Mouse (Mus musculus) embryonic facial prominence, embryonic 11.5 days (tissue): Measurements from ENCODE around the gene Snrpd2. TPM values are rescaled to one million over a fixed set of nuclear protein-coding genes. Genes with fewer than 3 reads are reported as not detected.

Experiments used
- ATAC-seq: fragments of 200-750 bp; cut with Nextera tagmentation; replicated peaks from 2 replicates; pipeline ENCODE4 v1.8.0; 2017; ENCODE audit warnings: low read depth; ENCODE audit not compliant: insufficient number of reproducible peaks, low FRiP score, low TSS enrichment
- DNase-seq: peaks from one replicate; pipeline ENCODE4 v3.0.0-alpha.2; 2015; ENCODE audit warnings: low spot score
- H3K27ac ChIP-seq: fragments of 300-500 bp; sonication (generic); replicated peaks from 2 replicates; pipeline ENCODE4 v1.5.1; 2014; ENCODE audit warnings: mild to moderate bottlenecking, low read depth, low read length, control low read depth
- H3K27me3 ChIP-seq: fragments of 300-500 bp; sonication (generic); 2 replicates; pipeline ENCODE4 v1.6.1; 2014; ENCODE audit warnings: mild to moderate bottlenecking, low read length, moderate library complexity, mixed read lengths; ENCODE audit not compliant: control insufficient read depth, insufficient read depth
- H3K36me3 ChIP-seq: fragments of 300-500 bp; sonication (generic); replicated peaks from 2 replicates; pipeline ENCODE4 v1.6.1; 2014; ENCODE audit warnings: low read depth, mild to moderate bottlenecking, low read length, moderate library complexity, mixed read lengths; ENCODE audit not compliant: control insufficient read depth, insufficient read depth
- H3K4me1 ChIP-seq: fragments of 300-500 bp; sonication (generic); 2 replicates; pipeline ENCODE4 v1.6.1; 2014; ENCODE audit warnings: low read length, mixed read lengths; ENCODE audit not compliant: control insufficient read depth, insufficient read depth
- H3K4me2 ChIP-seq: fragments of 300-500 bp; sonication (generic); 2 replicates; pipeline ENCODE4 v1.6.1; 2014; ENCODE audit warnings: low read depth, mild to moderate bottlenecking, control low read depth, low read length, moderate library complexity
- H3K4me3 ChIP-seq: fragments of 300-500 bp; sonication (generic); 2 replicates; pipeline ENCODE4 v1.5.1; 2014; ENCODE audit warnings: low read depth, low read length, control low read depth
- H3K9ac ChIP-seq: fragments of 300-500 bp; sonication (generic); replicated peaks from 2 replicates; pipeline ENCODE4 v1.6.1; 2014; ENCODE audit warnings: mild to moderate bottlenecking, control low read depth, low read length
- H3K9me3 ChIP-seq: fragments of 300-500 bp; sonication (generic); replicated peaks from 2 replicates; pipeline ENCODE4 v1.6.1; 2016; ENCODE audit warnings: mild to moderate bottlenecking, low read length, inconsistent platforms, mixed read lengths; ENCODE audit not compliant: control insufficient read depth
- WGBS: fragments of 180-500 bp; shearing (Covaris S2); extraction: QIAGEN DNeasy Blood & Tissue Kit; methylation state at CpG from one replicate; pipeline ENCODE4 v1.1.7; 2014; 5-methylcytosine and 5-hydroxymethylcytosine counted together
- polyA plus RNA-seq: library from polyadenylated mRNA; unstranded; fragments of >200 nt; fragmentation: Nextera tagmentation; extraction: Ambion mirVana; gene quantifications from 2 replicates; pipeline ENCODE4 v1.2.1, GENCODE M21; 2014

Gene Snrpd2
- polyA plus RNA-seq, 1 experiment from 2014 or later: 157 TPM

DNA sequence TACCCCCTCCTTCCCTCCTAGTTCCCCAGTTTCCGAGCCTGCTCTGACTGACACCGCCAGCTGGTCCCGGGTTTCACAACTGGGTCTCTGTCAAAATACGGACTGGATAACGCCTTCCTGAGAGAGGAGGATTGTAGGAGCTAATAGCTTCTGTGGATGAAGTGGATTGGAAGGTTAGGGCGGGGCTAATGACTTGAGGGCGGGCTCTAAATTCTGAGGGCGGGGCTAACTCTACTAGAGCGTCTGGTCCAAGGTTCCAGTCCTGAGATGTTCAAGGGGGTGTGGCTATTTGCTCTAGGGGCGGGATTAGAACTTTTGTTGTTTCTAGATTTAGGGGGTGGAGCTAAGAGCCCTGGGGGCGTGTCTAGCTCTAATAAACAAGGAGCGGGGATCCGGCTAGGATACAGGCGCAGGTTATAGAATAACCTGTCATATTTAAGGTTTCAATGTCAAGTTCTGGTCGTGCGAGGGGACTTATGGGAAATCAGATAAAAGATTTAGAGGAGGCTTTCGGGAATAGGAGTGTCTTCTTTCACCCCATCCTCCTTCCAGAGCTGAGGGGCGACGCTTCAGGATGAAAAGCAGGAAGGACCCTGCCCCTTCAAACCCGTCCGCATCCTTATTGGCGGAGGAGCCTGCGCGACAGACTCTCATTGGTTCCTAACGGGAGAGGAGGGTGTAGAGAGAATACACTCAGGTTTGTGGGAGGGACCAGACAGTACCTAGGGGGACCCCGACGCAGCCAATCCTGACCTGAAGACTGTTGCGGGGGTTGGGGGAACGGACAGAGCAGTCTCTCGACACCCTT, 26.4 kb downstream of the Snrpd2 start, which contains the start of gene Eml2:
Eml2 (plus strand) TSS at position 714 of the 808 bp plus-strand sequence.
- peak; percentile 56 for DNase-seq
- under 1% methylated on average over 30 of the region's 30 CpGs for WGBS
- Histone ChIP-seq H3K27me3 (peaks cover 47% of the 10 kb centered on the region), H3K9me3 (no peaks in the 10 kb centered on the region), H3K9ac (peak within 1 kb of the TSS; percentile 39), H3K4me3 (peak within 1 kb of the TSS; percentile 33), H3K4me1 (peaks cover 3% of the 10 kb centered on the region; the same call in 1 of the 2 replicates), H3K27ac (no peak within 1 kb of the TSS), H3K36me3 (no peaks in the 10 kb centered on the region), H3K4me2 (peak within 1 kb of the TSS; percentile 58)
- ATAC-seq: peak; percentile 79

DNA sequence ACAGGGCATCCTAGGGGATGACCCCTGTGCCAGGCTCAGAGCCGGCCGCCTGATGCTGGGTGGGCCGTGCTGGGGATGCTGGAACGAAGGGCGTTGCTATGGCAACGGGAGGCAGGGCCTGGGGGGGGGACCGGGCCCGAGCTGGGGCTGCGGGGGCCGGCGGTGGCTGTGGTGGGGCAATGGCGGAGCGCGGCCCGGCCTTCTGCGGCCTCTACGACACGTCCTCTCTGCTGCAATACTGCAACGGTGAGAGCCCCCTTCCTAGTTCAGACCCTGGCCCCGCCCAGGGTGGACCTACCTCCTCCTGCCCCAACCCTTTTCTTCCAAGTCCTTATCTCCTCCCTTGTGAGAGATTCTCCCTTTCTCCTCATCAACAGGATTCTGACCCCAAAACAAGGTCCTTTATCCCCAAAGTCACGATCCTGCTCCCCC, 27.0 kb downstream of the Snrpd2 start:
- Histone ChIP-seq H3K36me3 (no peaks in the 10 kb centered on the region), H3K4me1 (peaks cover 3% of the 10 kb centered on the region; the same call in 1 of the 2 replicates), H3K27ac (no peak overlapping the region)

DNA sequence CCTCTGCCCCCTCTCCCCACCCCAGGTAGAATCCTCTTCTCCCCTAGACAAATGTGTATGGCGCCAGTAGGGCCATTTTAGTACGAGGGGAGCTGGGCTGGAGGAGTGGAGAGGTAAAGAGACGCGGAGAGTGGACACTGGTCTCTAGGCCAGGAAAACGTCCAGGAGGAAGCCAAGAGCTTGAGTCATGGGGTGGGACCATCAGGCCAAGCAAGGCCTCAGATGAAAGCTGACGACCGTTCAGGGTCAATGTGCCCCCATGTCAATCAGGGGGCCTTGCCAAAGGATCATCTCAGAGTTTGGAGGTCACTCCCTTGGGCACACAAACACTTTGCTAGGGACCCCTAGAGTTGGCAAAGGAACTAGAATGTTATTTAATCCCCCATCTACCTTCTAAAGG, 27.7 kb downstream of the Snrpd2 start:
- H3K27ac ChIP-seq: no peak overlapping the region
- H3K36me3 ChIP-seq: no peaks in the 10 kb centered on the region
- no peak for DNase-seq
- H3K9ac ChIP-seq: no peak overlapping the region
- 75% methylated on average over 7 of the region's 7 CpGs for WGBS
- peaks cover 47% of the 10 kb centered on the region for H3K27me3 ChIP-seq
- no peak for ATAC-seq
- peaks cover 3% of the 10 kb centered on the region; the same call in 1 of the 2 replicates for H3K4me1 ChIP-seq
- H3K9me3 ChIP-seq: no peaks in the 10 kb centered on the region
- H3K4me2 ChIP-seq: no peak overlapping the region
- H3K4me3 ChIP-seq: no peak overlapping the region

More for the DNA sequence above, 27.0 kb downstream of the Snrpd2 start:
- H3K9ac ChIP-seq: peak overlapping the region; percentile 39
- H3K27me3 ChIP-seq: peaks cover 47% of the 10 kb centered on the region
- H3K4me3 ChIP-seq: peak overlapping the region; percentile 33
- DNase-seq (no peak), ATAC-seq (peak; percentile 11; the same call in 1 of the 2 replicates)
- H3K4me2 ChIP-seq: peak overlapping the region; percentile 58
- WGBS: 2% methylated on average over 20 of the region's 21 CpGs
- H3K9me3 ChIP-seq: no peaks in the 10 kb centered on the region

DNA sequence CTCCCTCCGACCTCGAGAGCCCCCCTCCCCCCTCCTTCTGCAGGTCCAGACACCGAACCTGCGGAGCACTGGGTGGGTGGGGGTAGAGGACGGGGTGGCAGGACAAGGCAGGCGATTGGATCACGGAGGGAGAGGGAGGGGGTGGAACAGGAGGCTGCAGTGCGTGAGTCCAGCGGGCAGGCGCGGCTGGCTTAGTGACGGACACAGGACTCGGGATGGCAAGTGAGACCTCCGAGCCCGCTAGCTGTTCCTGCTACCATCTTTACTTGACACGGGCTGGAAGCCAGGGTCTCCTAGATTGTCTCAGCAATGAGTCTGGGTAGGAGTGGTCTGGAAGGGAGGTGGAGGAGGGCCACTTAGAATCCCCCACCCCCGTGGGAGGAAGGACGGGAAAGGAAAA, 28.5 kb downstream of the Snrpd2 start:
- no peaks in the 10 kb centered on the region for H3K9me3 ChIP-seq
- H3K9ac ChIP-seq: no peak overlapping the region
- 0 out of 2 replicates have a peak overlapping the region, but pooled peaks have one; percentile 0 for H3K4me2 ChIP-seq
- ATAC-seq: no peak
- no peak for DNase-seq
- H3K27me3 ChIP-seq: peaks cover 47% of the 10 kb centered on the region
- 6% methylated on average over 18 of the region's 18 CpGs for WGBS
- H3K4me1 ChIP-seq: peaks cover 3% of the 10 kb centered on the region; the same call in 1 of the 2 replicates
- H3K27ac ChIP-seq: no peak overlapping the region
- H3K36me3 ChIP-seq: no peaks in the 10 kb centered on the region
- H3K4me3 ChIP-seq: no peak overlapping the region

DNA sequence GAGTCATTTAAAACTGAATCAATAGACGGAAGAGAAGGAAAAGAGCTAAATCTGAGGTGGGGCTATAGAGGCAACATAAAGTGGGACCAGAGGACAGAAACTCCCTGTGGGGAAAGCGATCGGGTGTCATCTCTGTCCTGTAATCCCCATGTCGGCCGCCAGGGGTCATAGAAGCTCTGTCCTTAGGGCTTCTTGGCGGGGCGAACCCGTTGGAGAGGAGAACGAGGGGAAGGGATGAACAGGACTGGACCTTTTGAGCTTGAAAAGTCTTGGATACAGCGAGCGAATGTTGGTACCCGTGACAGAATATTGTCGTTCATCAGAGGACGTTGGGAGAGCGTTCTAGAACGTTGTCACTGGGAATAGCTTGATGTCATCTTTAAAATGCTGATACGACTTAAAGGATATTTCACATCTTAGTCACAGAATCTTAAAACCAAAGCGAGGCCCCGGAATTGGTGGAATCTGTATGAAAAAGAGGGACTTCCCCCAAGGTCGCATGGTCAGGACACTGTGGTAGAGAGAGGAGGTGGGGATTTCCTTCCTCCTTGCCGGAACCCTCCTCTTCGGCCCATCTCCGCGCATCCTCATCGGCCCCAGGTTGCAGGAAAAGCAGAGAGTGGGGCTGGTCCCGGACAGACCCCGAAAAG, 29.0 kb downstream of the Snrpd2 start:
- no peaks in the 10 kb centered on the region for H3K9me3 ChIP-seq
- no peaks in the 10 kb centered on the region for H3K36me3 ChIP-seq
- DNase-seq (peak; percentile 79), ATAC-seq (no peak)
- H3K27me3 ChIP-seq: peaks cover 47% of the 10 kb centered on the region
- 0 out of 2 replicates have a peak overlapping the region, but pooled peaks have one; percentile 5 for H3K9ac ChIP-seq
- 5% methylated on average over 27 of the region's 27 CpGs for WGBS
- H3K4me3 ChIP-seq: no peak overlapping the region; the same call in 1 of the 2 replicates
- peak overlapping the region; percentile 39; the same call in 1 of the 2 replicates for H3K4me2 ChIP-seq
- H3K4me1 ChIP-seq: peaks cover 3% of the 10 kb centered on the region; the same call in 1 of the 2 replicates
- H3K27ac ChIP-seq: no peak overlapping the region

DNA sequence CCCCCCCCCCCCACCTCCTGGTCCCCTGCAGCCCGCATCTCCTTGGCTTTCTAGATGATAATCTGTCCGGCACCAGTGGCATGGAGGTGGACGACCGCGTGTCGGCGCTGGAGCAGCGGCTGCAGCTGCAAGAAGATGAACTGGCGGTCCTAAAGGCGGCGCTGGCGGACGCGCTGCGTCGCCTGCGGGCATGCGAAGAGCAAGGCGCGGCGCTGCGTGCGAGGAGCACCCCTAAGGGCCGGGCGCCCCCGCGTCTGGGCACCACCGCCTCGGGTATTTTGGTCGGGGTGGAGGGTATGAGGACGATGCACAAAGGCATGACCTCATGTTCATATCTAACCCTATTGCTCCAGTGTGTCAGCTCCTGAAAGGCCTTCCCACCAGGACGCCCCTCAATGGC, 29.7 kb downstream of the Snrpd2 start:
- no peaks in the 10 kb centered on the region for H3K9me3 ChIP-seq

DNA sequence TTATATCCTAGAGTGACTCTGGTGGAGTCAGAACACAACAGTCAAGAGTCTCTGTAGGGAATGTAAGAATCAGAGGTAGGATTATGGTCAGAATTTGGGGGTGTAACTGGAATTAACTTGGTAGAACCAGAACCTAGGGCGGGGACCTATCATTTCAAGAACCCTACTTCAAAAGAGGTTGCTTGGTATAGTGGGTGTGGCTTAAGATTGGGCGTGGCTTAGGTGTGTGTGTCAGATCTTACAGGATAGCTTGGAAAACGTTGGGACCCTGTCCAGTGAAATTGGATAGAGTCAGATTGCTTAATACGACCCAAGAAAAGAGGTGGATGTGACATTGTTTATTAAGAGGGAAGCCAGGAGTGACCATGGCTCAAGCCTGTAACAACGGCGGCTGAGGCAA, 30.4 kb downstream of the Snrpd2 start:
- peaks cover 47% of the 10 kb centered on the region for H3K27me3 ChIP-seq
- ATAC-seq: no peak
- H3K4me3 ChIP-seq: no peak overlapping the region
- H3K4me2 ChIP-seq: no peak overlapping the region
- H3K9me3 ChIP-seq: no peaks in the 10 kb centered on the region
- 36% methylated on average over 6 of the region's 6 CpGs for WGBS
- H3K27ac ChIP-seq: no peak overlapping the region
- peaks cover 3% of the 10 kb centered on the region; the same call in 1 of the 2 replicates for H3K4me1 ChIP-seq
- H3K9ac ChIP-seq: no peak overlapping the region
- H3K36me3 ChIP-seq: no peaks in the 10 kb centered on the region
- DNase-seq: no peak

More for the DNA sequence above, 29.7 kb downstream of the Snrpd2 start:
- no peak overlapping the region for H3K27ac ChIP-seq
- peak overlapping the region; percentile 2; the same call in 1 of the 2 replicates for H3K9ac ChIP-seq
- 1% methylated on average over 31 of the region's 32 CpGs for WGBS
- DNase-seq (peak; percentile 77), ATAC-seq (no peak)
- peak overlapping the region; percentile 22 for H3K4me3 ChIP-seq
- H3K36me3 ChIP-seq: no peaks in the 10 kb centered on the region
- H3K4me1 ChIP-seq: peaks cover 3% of the 10 kb centered on the region; the same call in 1 of the 2 replicates
- H3K4me2 ChIP-seq: peak overlapping the region; percentile 39
- peaks cover 47% of the 10 kb centered on the region for H3K27me3 ChIP-seq
